Mouse (Mus musculus): ENCODE results near the gene Tmem144.

- TF ChIP-seq POLR2A (IDR thresholded peaks at IDR 0.05; ENCODE audit: low read depth, low read length) (no peak), CTCF (IDR thresholded peaks at IDR 0.05; ENCODE audit: borderline replicate concordance, insufficient read depth, low read length) (no peak)
These were observed 68.8 kb downstream of the Tmem144 start for GRCm38 (mm10) chr3:79783630-79784361.

All from embryonic fibroblast, embryonic 13.5 days (primary cell).